Mouse (Mus musculus) limb, embryonic 15.5 days (tissue): ENCODE results near the gene Cnp. TPM values are rescaled to one million over a fixed set of nuclear protein-coding genes. Genes with fewer than 3 reads are reported as not detected.

Experiments
- ATAC-seq: fragments of 200-750 bp; cut with Nextera tagmentation; 2 replicates; pipeline ENCODE4 v1.8.0; 2017; ENCODE audit warnings: low read depth, moderate TSS enrichment; ENCODE audit not compliant: insufficient number of reproducible peaks, low FRiP score, low TSS enrichment
- H3K27ac ChIP-seq: fragments of 300-500 bp; sonication (generic); 2 replicates; pipeline ENCODE4 v1.5.1; 2015; ENCODE audit warnings: moderate library complexity, mild to moderate bottlenecking, inconsistent platforms
- H3K27me3 ChIP-seq: fragments of 300-500 bp; sonication (generic); 2 replicates; pipeline ENCODE4 v1.6.1; 2015; ENCODE audit warnings: inconsistent platforms
- H3K36me3 ChIP-seq: fragments of 300-500 bp; sonication (generic); 2 replicates; pipeline ENCODE4 v1.6.1; 2015; ENCODE audit warnings: inconsistent platforms
- H3K4me1 ChIP-seq: fragments of 300-500 bp; sonication (generic); 2 replicates; pipeline ENCODE4 v1.6.1; 2015; ENCODE audit warnings: inconsistent platforms
- H3K4me2 ChIP-seq: fragments of 300-500 bp; sonication (generic); 2 replicates; pipeline ENCODE4 v1.6.1; 2015; ENCODE audit warnings: mild to moderate bottlenecking, inconsistent platforms
- H3K4me3 ChIP-seq: fragments of 300-500 bp; sonication (generic); 2 replicates; pipeline ENCODE4 v1.5.1; 2015; ENCODE audit warnings: mild to moderate bottlenecking, inconsistent platforms
- H3K9ac ChIP-seq: fragments of 300-500 bp; sonication (generic); 2 replicates; pipeline ENCODE4 v1.6.1; 2015; ENCODE audit warnings: inconsistent platforms
- H3K9me3 ChIP-seq: fragments of 300-500 bp; sonication (generic); 2 replicates; pipeline ENCODE4 v1.6.1; 2016; ENCODE audit warnings: inconsistent platforms
- WGBS: fragments of 180-500 bp; shearing (Covaris S2); methylation state at CpG from one replicate; pipeline ENCODE4 v1.1.7; 2015; 5-methylcytosine and 5-hydroxymethylcytosine counted together
- polyA plus RNA-seq: library from polyadenylated mRNA; unstranded; fragments of >200 nt; fragmentation: Nextera tagmentation; extraction: Ambion mirVana; gene quantifications from 2 replicates; pipeline ENCODE4 v1.2.1, GENCODE M21; 2015

The Cnp gene
- polyA plus RNA-seq, 1 experiment from 2014 or later: 25.1 TPM

- H3K9ac ChIP-seq: no peak overlapping the region
- 45% methylated on average over 7 of the region's 7 CpGs for WGBS
- no peaks in the 10 kb centered on the region for H3K36me3 ChIP-seq
- no peak overlapping the region for H3K4me2 ChIP-seq
- no peak for ATAC-seq
- peaks cover 4% of the 10 kb centered on the region; the same call in 1 of the 2 replicates for H3K4me1 ChIP-seq
- no peaks in the 10 kb centered on the region; the same call in 1 of the 2 replicates for H3K27me3 ChIP-seq
- H3K9me3 ChIP-seq: no peaks in the 10 kb centered on the region
- no peak overlapping the region for H3K27ac ChIP-seq
- H3K4me3 ChIP-seq: no peak overlapping the region
Observed at GRCm38 (mm10) chr11:100559476-100559875, 15.2 kb upstream of the Cnp start.

DNA sequence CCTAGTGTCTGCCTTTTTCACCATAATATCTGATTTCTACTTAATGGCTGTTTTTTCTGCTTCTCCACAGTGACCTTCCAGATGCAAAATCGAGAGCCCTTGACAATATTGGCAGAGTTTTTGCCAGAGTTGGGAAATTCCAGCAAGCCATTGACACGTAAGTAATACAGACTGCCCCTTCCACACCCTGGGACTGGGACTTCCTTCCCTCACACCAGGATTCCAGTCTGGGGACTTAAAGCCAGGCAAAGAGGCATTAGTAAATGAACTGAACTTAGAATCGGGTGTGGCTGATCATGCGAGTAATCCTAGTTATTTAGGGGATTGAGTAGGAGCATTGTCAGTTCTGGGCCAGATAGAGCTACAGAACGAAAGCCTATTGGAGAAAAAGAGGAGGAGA is 13.0 kb upstream of the Cnp start:
- ATAC-seq: no peak
- Histone ChIP-seq H3K36me3 (no peaks in the 10 kb centered on the region), H3K4me2 (no peak overlapping the region), H3K9me3 (no peaks in the 10 kb centered on the region), H3K9ac (no peak overlapping the region), H3K27me3 (no peaks in the 10 kb centered on the region; the same call in 1 of the 2 replicates), H3K4me1 (no peaks in the 10 kb centered on the region), H3K27ac (no peak overlapping the region), H3K4me3 (no peak overlapping the region)
- 59% methylated on average over 5 of the region's 5 CpGs for WGBS

DNA sequence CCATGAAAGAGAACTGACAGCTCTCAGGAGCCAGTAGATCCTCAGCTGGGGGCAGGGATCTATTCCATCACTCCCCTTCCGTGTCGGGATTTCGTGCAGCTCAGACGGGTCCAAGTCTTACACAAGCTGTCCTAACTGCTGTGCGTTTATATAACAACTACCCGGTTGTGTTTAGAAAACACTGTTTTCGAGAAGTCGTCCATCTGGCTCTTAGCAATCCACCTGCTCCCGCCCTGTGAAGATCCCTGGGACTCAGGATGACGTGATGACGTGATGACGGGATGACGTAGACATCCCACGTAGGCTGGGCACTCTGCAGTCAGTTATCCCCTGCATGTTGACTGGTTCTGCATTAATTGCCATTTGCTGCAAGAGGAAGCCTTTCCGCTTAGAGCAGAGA is 10.4 kb upstream of the Cnp start:
- Histone ChIP-seq H3K4me1 (peaks cover 4% of the 10 kb centered on the region), H3K27ac (no peak overlapping the region), H3K4me2 (no peak overlapping the region), H3K9ac (no peak overlapping the region), H3K9me3 (no peaks in the 10 kb centered on the region), H3K4me3 (no peak overlapping the region), H3K27me3 (no peaks in the 10 kb centered on the region; the same call in 1 of the 2 replicates), H3K36me3 (no peaks in the 10 kb centered on the region)
- WGBS: 78% methylated on average over 15 of the region's 15 CpGs
- ATAC-seq: no peak

GRCm38 (mm10) chr11:100564703-100565102 is 10.0 kb upstream of the Cnp start:
- no peak for ATAC-seq

DNA sequence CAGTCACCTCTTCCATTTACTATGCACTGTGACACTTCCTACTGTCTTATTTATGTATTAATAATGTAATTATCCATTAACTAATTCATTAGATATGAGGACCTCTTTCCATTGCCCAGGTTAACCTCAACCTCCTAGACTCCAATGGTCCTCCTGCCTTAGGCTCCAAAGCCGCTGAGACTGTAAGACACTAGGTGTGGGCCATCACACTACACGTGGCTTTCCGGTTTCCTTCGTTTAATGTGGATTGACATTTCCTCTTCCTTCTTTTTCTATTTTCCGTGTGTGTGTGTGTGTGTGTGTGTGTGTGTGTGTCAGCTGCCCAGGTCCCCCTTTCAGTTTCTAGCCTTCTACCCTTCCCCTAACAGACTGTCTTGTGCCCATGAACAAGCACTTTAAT is 7.5 kb upstream of the Cnp start:
- no peaks in the 10 kb centered on the region for H3K36me3 ChIP-seq
- H3K4me3 ChIP-seq: no peak overlapping the region
- H3K9me3 ChIP-seq: no peaks in the 10 kb centered on the region
- no peak overlapping the region for H3K4me2 ChIP-seq
- H3K4me1 ChIP-seq: peaks cover 19% of the 10 kb centered on the region
- H3K9ac ChIP-seq: no peak overlapping the region
- H3K27me3 ChIP-seq: peaks cover 7% of the 10 kb centered on the region
- WGBS: 71% methylated on average over 5 of the region's 5 CpGs
- no peak overlapping the region for H3K27ac ChIP-seq
- no peak for ATAC-seq

More at GRCm38 (mm10) chr11:100564703-100565102, 10.0 kb upstream of the Cnp start:
- Histone ChIP-seq H3K4me2 (no peak overlapping the region), H3K9ac (no peak overlapping the region), H3K27me3 (no peaks in the 10 kb centered on the region; the same call in 1 of the 2 replicates), H3K36me3 (no peaks in the 10 kb centered on the region), H3K27ac (no peak overlapping the region), H3K4me1 (peaks cover 4% of the 10 kb centered on the region), H3K4me3 (no peak overlapping the region), H3K9me3 (no peaks in the 10 kb centered on the region)
- WGBS: 83% methylated on average over 6 of the region's 6 CpGs

DNA sequence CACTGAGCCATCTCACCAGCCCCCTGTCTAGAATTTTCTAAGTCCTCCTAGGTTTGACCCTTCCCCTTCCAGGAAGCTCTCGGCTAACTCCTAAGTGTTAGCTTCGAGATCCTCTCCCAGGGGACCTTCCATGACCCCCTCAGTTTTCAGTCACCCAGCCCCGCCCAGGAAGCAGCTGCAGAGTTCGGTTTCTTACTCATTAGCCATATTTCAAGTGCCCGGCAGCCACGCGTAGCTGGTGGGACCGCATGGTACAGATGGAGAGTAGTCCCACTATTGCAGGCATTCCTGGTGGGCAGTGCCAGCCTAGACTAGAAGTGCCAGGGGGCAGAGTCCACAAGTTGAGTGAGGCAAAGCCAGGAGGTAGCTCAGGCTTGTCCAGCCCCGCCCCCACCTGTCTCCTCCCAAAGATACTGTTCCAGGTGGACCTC is 6.9 kb upstream of the Cnp start:
- Histone ChIP-seq H3K4me3 (no peak overlapping the region), H3K9ac (no peak overlapping the region), H3K36me3 (no peaks in the 10 kb centered on the region), H3K27ac (no peak overlapping the region), H3K9me3 (no peaks in the 10 kb centered on the region), H3K27me3 (peaks cover 7% of the 10 kb centered on the region), H3K4me1 (peaks cover 19% of the 10 kb centered on the region), H3K4me2 (no peak overlapping the region)
- WGBS: 50% methylated on average over 9 of the region's 9 CpGs
- no peak for ATAC-seq

GRCm38 (mm10) chr11:100568692-100569091 is 6.0 kb upstream of the Cnp start:
- no peaks in the 10 kb centered on the region for H3K36me3 ChIP-seq
- H3K4me3 ChIP-seq: no peak overlapping the region
- H3K27me3 ChIP-seq: peaks cover 7% of the 10 kb centered on the region
- no peak overlapping the region for H3K27ac ChIP-seq
- WGBS: 78% methylated on average over 8 of the region's 8 CpGs
- H3K4me1 ChIP-seq: peaks cover 19% of the 10 kb centered on the region
- H3K4me2 ChIP-seq: no peak overlapping the region
- H3K9ac ChIP-seq: no peak overlapping the region
- H3K9me3 ChIP-seq: no peaks in the 10 kb centered on the region
- no peak for ATAC-seq

DNA sequence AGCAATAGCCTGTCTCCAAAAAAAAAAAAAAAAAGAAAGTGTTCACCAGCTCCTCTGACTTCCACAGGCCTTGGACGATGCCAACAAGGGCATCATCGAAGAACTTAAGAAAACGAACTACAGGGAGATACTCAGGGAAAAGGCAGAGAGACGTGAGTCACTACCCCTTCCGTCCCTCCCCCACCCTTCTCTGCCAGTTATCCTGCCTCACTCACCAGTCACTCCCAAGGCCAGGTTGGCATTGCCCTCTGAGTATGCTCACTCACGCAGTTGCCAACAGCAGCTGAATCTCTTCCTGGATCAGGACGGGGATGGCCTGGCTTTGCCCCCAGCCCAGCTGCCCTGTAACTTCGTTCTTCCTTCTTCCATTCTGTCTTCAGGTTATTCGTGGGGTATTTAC is 4.9 kb upstream of the Cnp start:
- Histone ChIP-seq H3K36me3 (no peaks in the 10 kb centered on the region), H3K4me3 (no peak overlapping the region), H3K4me1 (peaks cover 24% of the 10 kb centered on the region), H3K9ac (no peak overlapping the region), H3K9me3 (no peaks in the 10 kb centered on the region), H3K27ac (no peak overlapping the region), H3K4me2 (no peak overlapping the region), H3K27me3 (peaks cover 7% of the 10 kb centered on the region)
- 58% methylated on average over 9 of the region's 9 CpGs for WGBS
- no peak for ATAC-seq

GRCm38 (mm10) chr11:100570430-100571201 is 4.1 kb upstream of the Cnp start:
- ATAC-seq: no peak
- H3K4me3 ChIP-seq: peak overlapping the region; percentile 16
- H3K9me3 ChIP-seq: no peaks in the 10 kb centered on the region
- H3K4me1 ChIP-seq: peaks cover 31% of the 10 kb centered on the region
- 11% methylated on average over 8 of the region's 8 CpGs for WGBS
- H3K9ac ChIP-seq: 0 out of 2 replicates have a peak overlapping the region, but pooled peaks have one; percentile 10
- H3K27me3 ChIP-seq: peaks cover 7% of the 10 kb centered on the region
- H3K36me3 ChIP-seq: no peaks in the 10 kb centered on the region
- no peak overlapping the region for H3K27ac ChIP-seq
- peak overlapping the region; percentile 43 for H3K4me2 ChIP-seq

DNA sequence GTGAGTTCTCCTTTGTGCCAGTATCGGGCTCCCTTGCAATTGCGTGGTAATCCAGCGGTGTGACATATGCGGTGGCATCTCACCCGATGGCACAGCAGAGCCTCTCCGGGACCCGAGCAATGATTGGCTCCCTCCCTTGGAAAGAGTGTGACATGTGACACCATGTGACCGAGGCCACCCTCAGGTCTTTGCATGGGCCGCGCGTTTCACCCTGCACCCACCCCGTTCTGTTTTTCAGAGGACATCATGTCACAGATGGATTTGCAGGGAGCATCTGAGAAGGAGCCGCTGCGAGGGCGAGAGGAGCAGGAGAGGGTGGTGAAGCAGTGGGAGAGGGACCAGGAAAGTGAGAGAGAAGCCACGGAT is 3.5 kb upstream of the Cnp start:
- Histone ChIP-seq H3K9ac (0 out of 2 replicates have a peak overlapping the region, but pooled peaks have one; percentile 10), H3K4me2 (peak overlapping the region; percentile 43), H3K27me3 (peaks cover 7% of the 10 kb centered on the region), H3K4me3 (peak overlapping the region; percentile 16), H3K36me3 (no peaks in the 10 kb centered on the region), H3K9me3 (no peaks in the 10 kb centered on the region), H3K27ac (no peak overlapping the region), H3K4me1 (peaks cover 35% of the 10 kb centered on the region)
- no peak for ATAC-seq
- 8% methylated on average over 16 of the region's 16 CpGs for WGBS

DNA sequence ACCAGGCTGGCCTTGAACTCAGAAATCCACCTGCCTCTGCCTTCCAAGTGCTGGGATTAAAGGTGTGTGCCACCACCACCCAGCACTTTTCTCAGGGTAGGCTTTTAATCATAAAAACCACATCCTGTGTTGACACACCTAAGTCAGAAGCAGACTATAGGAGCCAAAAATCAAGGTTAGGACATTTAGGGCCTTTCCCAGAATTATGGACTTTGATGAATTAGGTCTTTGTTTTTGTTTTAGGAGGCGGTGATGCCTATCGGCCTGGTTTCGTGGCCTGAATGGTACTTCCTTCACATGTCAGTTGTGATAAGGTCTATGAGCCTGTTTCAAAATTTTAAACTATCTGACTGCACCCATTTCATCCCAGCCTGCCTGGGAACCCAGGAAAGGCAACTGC is 516 bp upstream of the Cnp start:
- Histone ChIP-seq H3K36me3 (peaks cover 14% of the 10 kb centered on the region), H3K4me2 (peak overlapping the region; percentile 76), H3K4me3 (peak overlapping the region; percentile 61), H3K27ac (peak overlapping the region; percentile 72; the same call in 1 of the 2 replicates), H3K9ac (no peak overlapping the region), H3K4me1 (peaks cover 34% of the 10 kb centered on the region), H3K27me3 (peaks cover 7% of the 10 kb centered on the region), H3K9me3 (no peaks in the 10 kb centered on the region)
- no peak for ATAC-seq
- 90% methylated on average over 3 of the region's 3 CpGs for WGBS

DNA sequence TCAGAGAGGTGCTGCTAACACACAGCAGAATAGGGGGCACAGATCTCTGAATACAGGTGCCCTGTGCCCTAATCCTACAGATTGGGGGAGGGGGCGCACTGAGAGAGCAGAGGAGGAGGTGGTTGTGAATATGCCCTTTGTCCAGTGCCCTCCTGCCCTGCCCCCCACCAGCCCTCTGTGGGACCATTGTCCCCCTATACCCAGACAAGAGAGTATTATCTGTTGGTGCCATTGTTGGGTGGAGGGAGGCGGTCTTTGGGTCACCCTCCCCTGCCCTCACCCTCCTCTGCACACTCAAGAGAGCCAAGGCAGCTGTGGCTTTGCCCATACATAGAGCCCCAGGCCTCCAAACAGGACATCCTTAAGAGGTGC is 766 bp downstream of the Cnp start:
- peak overlapping the region; percentile 76 for H3K4me2 ChIP-seq
- ATAC-seq: no peak
- peaks cover 7% of the 10 kb centered on the region for H3K27me3 ChIP-seq
- peak overlapping the region; percentile 43; the same call in 1 of the 2 replicates for H3K9ac ChIP-seq
- peak overlapping the region; percentile 61 for H3K4me3 ChIP-seq
- H3K27ac ChIP-seq: peak overlapping the region; percentile 72; the same call in 1 of the 2 replicates
- H3K36me3 ChIP-seq: peaks cover 26% of the 10 kb centered on the region
- peaks cover 32% of the 10 kb centered on the region for H3K4me1 ChIP-seq
- WGBS: 32% methylated on average over 2 of the region's 2 CpGs
- H3K9me3 ChIP-seq: no peaks in the 10 kb centered on the region
